Comparison of ENCODE assay signal across 8 mouse cellular contexts in the genomic region with DNA sequence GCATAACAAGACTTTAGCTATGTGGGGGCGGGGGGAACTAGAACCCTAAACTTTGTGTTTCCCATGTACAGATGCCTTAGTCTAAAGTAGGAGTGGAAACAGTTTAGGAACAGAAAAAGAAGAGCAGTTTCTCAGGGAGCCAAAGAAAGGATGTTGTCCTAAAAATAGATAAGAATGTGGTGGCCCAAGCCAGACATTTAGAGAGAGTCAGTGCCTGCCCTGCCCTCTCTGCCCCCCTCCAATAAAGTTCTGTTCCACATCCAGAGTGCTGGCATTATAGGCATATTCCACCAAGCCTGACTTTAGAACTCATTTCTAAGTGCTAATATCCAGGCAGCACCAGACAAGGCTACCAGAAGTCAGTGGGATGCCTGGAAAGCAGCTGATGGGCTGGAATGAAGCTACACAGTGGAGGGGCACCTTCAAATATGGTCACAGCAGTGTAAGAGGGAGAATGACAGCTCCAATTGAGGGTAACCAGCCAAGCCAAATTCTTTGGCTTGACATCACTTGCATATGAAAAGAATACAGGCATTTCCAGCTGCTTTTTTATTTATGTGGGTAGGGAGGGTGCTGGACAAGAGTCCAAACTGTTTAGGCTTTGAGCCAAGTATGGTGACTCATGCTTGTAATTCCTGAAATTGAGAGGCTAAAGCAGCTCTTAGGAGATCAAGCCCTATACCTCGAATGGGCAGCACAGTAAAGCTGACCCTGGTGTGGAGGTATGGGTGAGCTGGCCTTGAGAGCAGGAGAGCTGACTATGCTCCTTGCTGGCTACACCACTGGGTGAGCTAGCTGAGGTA. TPM values are rescaled to one million over a fixed set of nuclear protein-coding genes. Genes with fewer than 3 reads are reported as not detected.
DNase-seq lines count a peak whose midpoint lies in the region; ATAC-seq and TF ChIP-seq lines count a peak whose summit lies in the region.

No protein-coding gene starts in this region.

- H3K9ac ChIP-seq in hindbrain, embryonic 16.5 days (ENCODE audit: low read depth, low read length) = no peak overlapping the region
- no peak overlapping the region for H3K9ac ChIP-seq in lung, postnatal 0 days (replicated peaks; ENCODE audit: low read depth)

- ATAC-seq in hindbrain, embryonic 16.5 days = peak; percentile 81
- ATAC-seq in lung, postnatal 0 days = peak; percentile 91

- H3K4me3 ChIP-seq in hindbrain, embryonic 16.5 days (ENCODE audit: low read length) = no peak overlapping the region
- H3K4me3 ChIP-seq in lung, postnatal 0 days (ENCODE audit: low read depth, low read length) = no peak overlapping the region

- WGBS in hindbrain, embryonic 16.5 days = 46% methylated on average over 2 of the region's 2 CpGs
- 46% methylated on average over 2 of the region's 2 CpGs for WGBS in lung, postnatal 0 days

- H3K27me3 ChIP-seq in hindbrain, embryonic 16.5 days (replicated peaks; ENCODE audit: control insufficient read depth, insufficient read depth, low read length) = no peaks in the 10 kb centered on the region
- H3K27me3 ChIP-seq in lung, postnatal 0 days (replicated peaks; ENCODE audit: insufficient read depth, low read length) = no peaks in the 10 kb centered on the region

- DNase-seq in 3134 (ENCODE audit: extremely low read depth, insufficient read length, low spot score) (peak; percentile 65), 3T3-L1 (ENCODE audit: low read depth, low spot score) (peak; percentile 96)
- peak; percentile 82 for DNase-seq in fibroblast of lung, adult 2 months (ENCODE audit: low read depth)
- DNase-seq in lung, postnatal 0 days (ENCODE audit: low spot score) = peak; percentile 91
- no peak for DNase-seq in frontal cortex, postnatal 14 days (ENCODE audit: low spot score in 2 of 2)
- no peak for DNase-seq in spleen, adult 18-20 months
- no peak for DNase-seq in right cerebral cortex, postnatal 10 days (ENCODE audit: low spot score in 2 of 2)

- no peaks in the 10 kb centered on the region for H3K9me3 ChIP-seq in hindbrain, embryonic 16.5 days (ENCODE audit: control insufficient read depth, low read length)
- no peaks in the 10 kb centered on the region for H3K9me3 ChIP-seq in lung, postnatal 0 days (ENCODE audit: low read length)

- no peak overlapping the region for H3K27ac ChIP-seq in hindbrain, embryonic 16.5 days (ENCODE audit: low read depth, low read length)
- H3K27ac ChIP-seq in lung, postnatal 0 days (ENCODE audit: low read length) = peak overlapping the region; percentile 45; the same call in 1 of the 2 replicates

- H3K4me2 ChIP-seq in hindbrain, embryonic 16.5 days (ENCODE audit: low read length) = no peak overlapping the region
- no peak overlapping the region for H3K4me2 ChIP-seq in lung, postnatal 0 days (replicated peaks; ENCODE audit: low read depth, low read length)

- no peaks in the 10 kb centered on the region; the same call in 1 of the 2 replicates for H3K4me1 ChIP-seq in hindbrain, embryonic 16.5 days (ENCODE audit: control insufficient read depth, insufficient read depth, low read depth, low read length)
- peaks cover 3% of the 10 kb centered on the region; the same call in 1 of the 2 replicates for H3K4me1 ChIP-seq in lung, postnatal 0 days (ENCODE audit: insufficient read depth, low read depth, low read length)

- no peak for TF ChIP-seq CTCF in lung, postnatal 0 days (IDR thresholded peaks at IDR 0.05)

- peak; percentile 70 for TF ChIP-seq EP300 in lung, postnatal 0 days (IDR thresholded peaks at IDR 0.05)

- H3K36me3 ChIP-seq in hindbrain, embryonic 16.5 days (ENCODE audit: control insufficient read depth, insufficient read depth, low read length) = no peaks in the 10 kb centered on the region
- H3K36me3 ChIP-seq in lung, postnatal 0 days (ENCODE audit: insufficient read depth, low read length) = no peaks in the 10 kb centered on the region

RNA-seq across cellular contexts. Expression of a gene that starts 6.6 kb away (rescaled TPM):
- polyA plus RNA-seq in hindbrain, embryonic 16.5 days (2015; fragmentation: Nextera tagmentation; extraction: Ambion mirVana) = 62.2 and 65.8 TPM in 2 replicates
- polyA plus RNA-seq in lung, postnatal 0 days (2015; fragmentation: Nextera tagmentation; extraction: Ambion mirVana) = 71.9 and 75.3 TPM in 2 replicates

RNA-seq across cellular contexts. Expression of a gene that starts 24.7 kb away (rescaled TPM):
- polyA plus RNA-seq in hindbrain, embryonic 16.5 days (2015; fragmentation: Nextera tagmentation; extraction: Ambion mirVana) = 42.6 and 50.0 TPM in 2 replicates
- polyA plus RNA-seq in lung, postnatal 0 days (2015; fragmentation: Nextera tagmentation; extraction: Ambion mirVana) = 12.7 and 15.3 TPM in 2 replicates

RNA-seq across cellular contexts. Expression of a gene that starts 33.1 kb away (rescaled TPM):
- polyA plus RNA-seq in hindbrain, embryonic 16.5 days (2015; fragmentation: Nextera tagmentation; extraction: Ambion mirVana) = 34.6 and 36.5 TPM in 2 replicates
- 36.4 and 40.1 TPM in 2 replicates for polyA plus RNA-seq in lung, postnatal 0 days (2015; fragmentation: Nextera tagmentation; extraction: Ambion mirVana)

Comparison
In these comparisons a context has a peak if more than half of its experiments do, and no peak if none do; other contexts are left out.
1. DNase-seq: peak in 3134 (single experiment), 3T3-L1 (single experiment), fibroblast of lung, adult 2 months (single experiment) and lung, postnatal 0 days (single experiment); none in frontal cortex, postnatal 14 days (0 of 2), spleen, adult 18-20 months (0 of 2) and right cerebral cortex, postnatal 10 days (0 of 2).